Mouse (Mus musculus): ENCODE measurements at regions not wholly inside any gene's neighbourhood (a gene's known extent, or its start where the extent isn't known, plus 50 kb on each side); places are given as distances from the start of the nearest gene placed in this dataset.

DNA sequence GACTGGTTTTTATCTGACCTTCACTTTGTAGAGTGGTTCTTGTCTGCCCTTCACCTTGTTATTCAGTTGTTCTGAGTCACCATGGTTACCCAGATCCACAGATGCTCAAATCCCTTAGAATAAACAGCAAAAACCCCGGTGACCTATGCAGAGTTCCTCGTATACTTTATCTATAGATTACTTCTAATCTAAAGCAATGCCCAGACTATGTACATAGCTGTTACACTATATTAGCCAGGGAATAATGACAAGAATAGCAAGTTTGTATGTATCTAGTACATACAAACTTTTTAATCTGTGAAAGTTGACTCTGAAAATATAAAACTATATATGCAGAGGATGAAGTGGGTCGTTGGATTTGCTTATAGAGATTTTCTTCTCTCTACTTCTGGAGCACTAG, 117.7 kb downstream of the Klf5 start:
- TF ChIP-seq GATA1 (IDR thresholded peaks at IDR 0.05; ENCODE audit: borderline replicate concordance, low read length) (no peak), FLI1 (IDR thresholded peaks at IDR 0.05; ENCODE audit: low read length) (no peak)

Data from megakaryocyte, embryonic 14.5 days (primary cell).